Mouse (Mus musculus): Measurements from ENCODE around the gene Slc25a11.

Gene Slc25a11

GRCm38 (mm10) chr11:70651391-70651790 lies 4.1 kb upstream of the Slc25a11 start:
- DNase-seq (ENCODE audit: low spot score in 2 of 2) = peak in 1 of 2 experiments; percentile 25

- peak in 1 of 2 experiments; percentile 29 for DNase-seq (ENCODE audit: low spot score in 2 of 2)
Measured at GRCm38 (mm10) chr11:70650322-70651175, 3.3 kb upstream of the Slc25a11 start.

GRCm38 (mm10) chr11:70649185-70649734 lies 2.0 kb upstream of the Slc25a11 start:
- DNase-seq (ENCODE audit: low spot score in 2 of 2) = peak in 1 of 2 experiments; percentile 31

GRCm38 (mm10) chr11:70648512-70648911 lies 1.2 kb upstream of the Slc25a11 start:
- DNase-seq (ENCODE audit: low spot score in 2 of 2) = no peak

GRCm38 (mm10) chr11:70647716-70648420 lies 589 bp upstream of the Slc25a11 start:
- peak in 1 of 2 experiments; percentile 52 for DNase-seq (ENCODE audit: low spot score in 2 of 2)

- DNase-seq (ENCODE audit: low spot score in 2 of 2) = peak in 1 of 2 experiments; percentile 60
Measured at GRCm38 (mm10) chr11:70646259-70646555, 1.1 kb downstream of the Slc25a11 start.

- DNase-seq (ENCODE audit: low spot score in 2 of 2) = peak in 1 of 2 experiments; percentile 33
Measured at GRCm38 (mm10) chr11:70645461-70646258, 1.6 kb downstream of the Slc25a11 start.

- DNase-seq (ENCODE audit: low spot score in 2 of 2) = no peak
Measured at GRCm38 (mm10) chr11:70644564-70645103, 2.6 kb downstream of the Slc25a11 start.

- no peak for DNase-seq (ENCODE audit: low spot score in 2 of 2)
Measured at GRCm38 (mm10) chr11:70643051-70643450, 4.2 kb downstream of the Slc25a11 start.

GRCm38 (mm10) chr11:70641241-70641640 lies 6.0 kb downstream of the Slc25a11 start:
- DNase-seq (ENCODE audit: low spot score in 2 of 2) = no peak

- no peak for DNase-seq (ENCODE audit: low spot score in 2 of 2)
Measured at GRCm38 (mm10) chr11:70639976-70640375, 7.3 kb downstream of the Slc25a11 start.

- DNase-seq (ENCODE audit: low spot score in 2 of 2) = no peak
Measured at GRCm38 (mm10) chr11:70638714-70639278, 8.5 kb downstream of the Slc25a11 start, which contains the start of gene Gp1ba. TSS of gene Gp1ba (plus strand) at chr11:70639122.

- DNase-seq (ENCODE audit: low spot score in 2 of 2) = no peak
Measured at GRCm38 (mm10) chr11:70638293-70638692, 9.0 kb downstream of the Slc25a11 start.

- DNase-seq (ENCODE audit: low spot score in 2 of 2) = no peak
Measured at GRCm38 (mm10) chr11:70637764-70638163, 9.5 kb downstream of the Slc25a11 start.

GRCm38 (mm10) chr11:70635601-70636000 lies 11.7 kb downstream of the Slc25a11 start:
- no peak for DNase-seq (ENCODE audit: low spot score in 2 of 2)

GRCm38 (mm10) chr11:70630129-70630528 lies 17.1 kb downstream of the Slc25a11 start:
- no peak for DNase-seq (ENCODE audit: low spot score in 2 of 2)

- DNase-seq (ENCODE audit: low spot score in 2 of 2) = no peak
Measured at GRCm38 (mm10) chr11:70629557-70629956, 17.7 kb downstream of the Slc25a11 start.

- DNase-seq (ENCODE audit: low spot score in 2 of 2) = no peak
Measured at GRCm38 (mm10) chr11:70628431-70628830, 18.8 kb downstream of the Slc25a11 start.

- DNase-seq (ENCODE audit: low spot score in 2 of 2) = no peak
Measured at GRCm38 (mm10) chr11:70626877-70627276, 20.4 kb downstream of the Slc25a11 start.

- DNase-seq (ENCODE audit: low spot score in 2 of 2) = no peak
Measured at GRCm38 (mm10) chr11:70625473-70625872, 21.8 kb downstream of the Slc25a11 start.
